Mouse (Mus musculus) layer of hippocampus, adult 9-10 months (tissue): ENCODE results near the gene Rpl11.
"Not testable (repeated sequence)": the region's sequence is repeated elsewhere in the genome, so short reads cannot be mapped to it uniquely, and the experiment has no call there.

Experiments
- DNase-seq: peaks from one replicate; pipeline ENCODE4 v3.0.0; 2022; ENCODE audit warnings: low spot score

Rpl11 gene

DNA sequence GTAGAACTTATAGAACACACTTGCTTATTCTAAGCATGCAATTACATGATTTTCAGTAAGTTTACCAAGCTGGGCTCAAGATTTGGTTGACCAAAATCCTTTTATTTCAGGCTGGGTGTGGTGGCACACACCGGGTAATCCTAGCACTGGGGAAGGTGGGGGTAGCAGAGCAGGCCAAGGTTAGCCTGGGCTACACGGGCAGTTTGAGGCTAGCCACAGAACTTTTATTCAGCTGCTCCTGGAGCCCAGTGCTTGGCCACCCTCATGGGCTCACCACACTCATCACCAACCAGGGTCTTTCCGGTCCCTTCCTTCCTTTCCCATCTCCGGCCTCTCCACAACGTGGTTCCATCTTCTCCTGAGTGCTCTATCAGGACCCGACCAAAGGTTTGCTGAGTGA is 17.4 kb upstream of the Rpl11 start:
- no peak for DNase-seq

DNA sequence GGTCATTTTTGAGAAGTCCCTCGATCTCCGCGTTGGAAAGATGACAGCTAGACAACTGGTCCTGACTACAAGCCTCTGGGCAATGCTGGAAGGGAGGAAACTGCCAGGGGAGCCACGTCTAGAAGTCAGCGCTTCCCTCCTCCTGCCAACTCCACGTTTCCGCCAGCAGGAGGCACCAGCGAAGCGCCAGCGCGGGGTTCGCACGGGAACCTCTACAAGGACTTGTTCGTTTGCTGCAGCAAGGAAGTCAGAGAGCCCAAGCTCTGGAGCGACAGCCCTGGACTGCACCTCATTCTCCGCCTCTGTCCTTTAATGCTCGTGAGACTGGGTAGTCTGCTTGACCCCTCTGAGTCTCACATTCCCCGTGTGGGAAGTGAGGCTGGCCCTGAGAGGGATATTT is 16.7 kb upstream of the Rpl11 start:
- no peak for DNase-seq

DNA sequence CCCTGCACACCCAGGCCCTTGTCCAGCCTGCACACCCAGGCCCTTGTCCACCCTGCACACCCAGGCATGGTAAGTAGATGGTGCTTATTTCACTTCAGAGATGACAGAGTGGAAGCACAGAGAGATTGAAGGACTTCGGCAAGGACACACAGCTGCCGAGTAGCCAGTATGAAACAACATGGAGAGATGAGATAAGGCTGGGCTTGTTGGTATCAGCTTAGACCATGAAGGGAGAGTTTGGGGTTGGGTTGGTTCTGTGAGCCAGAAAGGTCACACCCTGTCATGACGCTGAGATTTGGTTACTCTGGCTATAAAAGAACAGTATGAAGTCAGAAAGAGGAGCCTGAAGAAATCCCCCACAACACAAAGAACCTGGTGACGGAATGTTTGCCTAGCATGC is 16.1 kb upstream of the Rpl11 start:
- no peak for DNase-seq

DNA sequence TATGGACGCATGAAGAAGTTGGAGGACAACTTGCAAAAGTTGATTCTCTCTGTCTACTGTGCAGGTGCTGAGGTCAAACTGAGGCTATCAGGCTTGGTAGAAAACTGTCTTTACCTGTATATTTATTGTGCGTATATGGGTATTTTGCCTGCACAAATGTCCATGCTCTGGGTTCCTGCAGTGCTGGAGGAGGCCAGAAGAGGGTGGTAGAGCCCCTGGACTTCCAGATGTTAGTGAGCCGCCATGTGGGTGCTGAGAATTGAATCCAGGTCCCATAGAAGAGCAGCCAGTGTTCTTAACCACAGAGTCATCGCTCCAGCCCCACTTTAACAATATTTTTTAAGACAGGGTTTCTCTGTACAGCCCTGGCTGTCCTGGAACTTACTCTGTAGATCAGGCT is 9.9 kb upstream of the Rpl11 start:
- DNase-seq, result no peak

DNA sequence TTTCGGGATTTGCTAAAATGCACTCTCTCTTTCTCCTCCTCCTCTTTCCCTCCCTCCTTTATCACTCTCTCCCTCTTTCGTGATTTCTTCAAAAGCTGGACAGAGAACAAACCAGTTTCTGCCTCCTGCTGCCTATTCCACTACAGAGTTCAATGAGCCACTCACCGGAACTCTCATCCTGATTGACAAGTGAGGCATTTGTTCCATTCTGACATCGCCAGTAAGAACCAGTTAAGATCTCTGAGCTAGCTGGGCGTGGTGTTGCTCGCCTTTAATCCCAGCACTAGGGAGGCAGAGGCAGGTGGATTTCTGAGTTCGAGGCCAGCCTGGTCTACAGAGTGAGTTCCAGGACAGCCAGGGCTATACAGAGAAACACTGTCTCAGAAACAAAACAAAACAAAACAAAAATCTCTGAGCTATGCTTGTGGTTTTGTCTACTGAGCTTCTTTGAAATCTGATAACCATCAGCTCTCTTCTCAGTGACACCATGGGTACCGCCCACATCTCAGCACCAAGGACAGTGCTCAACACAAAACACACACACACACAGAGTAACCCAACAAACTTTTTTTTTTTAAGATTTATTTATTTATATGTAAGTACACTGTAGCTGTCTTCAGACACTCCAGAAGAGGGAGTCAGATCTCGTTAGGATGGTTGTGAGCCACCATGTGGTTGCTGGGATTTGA is 6.7 kb upstream of the Rpl11 start:
- DNase-seq, result not testable (repeated sequence)

DNA sequence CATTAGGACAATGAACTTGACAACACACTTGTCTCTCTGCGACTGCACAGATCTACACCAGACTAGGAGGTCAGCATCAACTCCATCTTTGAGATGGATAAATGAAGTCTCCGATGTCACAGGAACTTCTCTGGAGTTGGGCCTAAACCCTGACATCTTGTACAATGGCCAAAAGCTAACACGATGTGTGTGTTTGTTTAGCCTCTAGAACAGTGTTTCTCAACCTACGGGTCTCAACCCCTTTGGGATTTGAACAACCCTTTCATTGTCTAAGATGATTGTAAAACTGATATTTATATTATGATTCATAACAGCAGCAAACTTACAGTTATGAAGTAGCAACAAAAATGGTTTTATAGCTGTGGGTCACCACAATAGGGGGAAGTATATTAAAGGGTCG is 4.7 kb upstream of the Rpl11 start:
- no peak for DNase-seq

DNA sequence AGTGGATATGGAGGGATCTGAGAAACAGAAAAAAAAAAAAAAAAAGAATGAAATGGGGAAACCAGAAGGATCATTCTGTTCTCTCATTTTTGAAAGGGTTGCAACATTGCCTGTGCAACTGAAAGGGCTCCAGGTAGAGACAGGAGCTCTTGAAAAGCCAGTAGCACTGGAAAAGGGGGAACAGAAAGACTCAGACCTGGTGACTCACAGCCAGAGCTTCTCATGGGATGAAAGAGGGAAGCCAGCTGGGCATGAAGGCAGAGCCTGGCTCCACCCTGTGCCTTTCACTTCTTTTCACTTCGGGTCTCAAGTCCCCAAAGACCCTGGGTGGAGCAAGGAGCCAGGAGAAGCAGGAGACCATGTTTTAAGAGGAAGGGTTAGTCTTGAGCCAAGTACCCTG is 2.8 kb upstream of the Rpl11 start:
- DNase-seq, result no peak

DNA sequence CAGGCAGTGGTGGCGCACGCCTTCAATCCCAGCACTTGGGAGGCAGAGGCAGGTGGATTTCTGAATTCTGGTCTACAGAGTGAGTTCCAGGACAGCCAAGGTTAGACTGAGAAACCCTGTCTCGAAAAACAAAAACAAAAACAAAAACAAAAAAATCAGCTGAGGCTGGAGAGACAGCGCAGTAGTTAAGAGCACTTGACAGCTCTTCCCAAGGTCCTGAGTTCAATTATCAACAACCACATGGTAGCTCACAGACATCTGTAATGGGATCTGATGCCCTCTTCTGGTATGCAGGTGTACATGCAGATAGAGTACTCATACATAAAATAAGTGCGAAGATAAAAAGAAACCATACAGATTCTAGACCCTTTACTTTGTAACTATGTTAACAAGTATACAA is 615 bp upstream of the Rpl11 start:
- no peak for DNase-seq

DNA sequence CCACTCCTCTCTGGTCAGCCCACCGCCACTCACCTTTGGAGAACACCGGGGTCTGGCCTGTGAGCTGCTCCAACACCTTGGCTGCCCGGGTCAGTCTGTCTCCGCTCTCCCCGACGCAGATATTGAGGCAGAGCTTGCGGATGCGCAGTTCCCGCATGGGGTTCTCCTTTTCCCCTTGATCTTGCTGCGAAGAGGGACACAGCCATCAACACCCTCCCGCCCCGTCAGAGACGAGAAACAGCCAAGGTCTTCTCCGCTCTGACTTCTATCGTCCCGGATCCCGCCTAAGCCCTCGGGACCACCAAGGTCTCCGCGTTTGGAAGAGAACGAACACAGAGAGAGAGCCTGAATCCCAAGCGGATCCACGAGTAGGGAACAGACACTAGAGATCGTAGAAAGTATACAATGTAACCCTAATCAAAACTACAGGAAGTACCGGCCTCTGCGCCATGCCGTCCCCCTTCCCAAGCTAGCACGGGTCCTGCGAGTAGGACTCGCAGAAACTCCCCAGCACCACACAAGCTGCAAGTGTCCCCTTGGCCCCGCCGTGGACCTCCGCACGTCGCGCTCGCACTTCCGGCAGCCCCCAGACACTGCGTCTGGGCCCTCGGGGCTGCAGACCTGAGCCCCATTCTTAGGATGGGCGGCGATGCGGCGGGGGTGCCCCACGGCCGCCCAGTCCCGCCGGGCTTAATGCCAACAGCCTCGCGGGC is 538 bp downstream of the Rpl11 start:
- DNase-seq, result no peak

DNA sequence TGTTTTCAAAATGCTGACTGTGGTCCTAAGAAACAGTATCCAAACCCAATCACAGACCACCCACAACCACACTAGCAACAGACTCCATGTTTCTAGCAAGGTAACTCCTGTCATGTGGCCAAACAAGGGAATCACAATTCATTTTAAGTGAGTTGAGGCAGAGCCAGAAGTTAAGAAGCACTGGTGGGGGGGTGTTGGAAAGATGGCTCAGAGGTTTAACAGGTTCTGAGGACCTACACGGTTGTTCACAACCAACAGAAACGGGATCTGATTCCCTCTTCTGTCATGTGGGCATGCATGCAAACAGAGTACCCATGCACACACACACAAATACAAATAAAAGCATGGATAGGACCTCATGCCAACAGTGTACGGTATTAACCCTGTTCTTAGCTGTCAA is 1.2 kb downstream of the Rpl11 start:
- no peak for DNase-seq

DNA sequence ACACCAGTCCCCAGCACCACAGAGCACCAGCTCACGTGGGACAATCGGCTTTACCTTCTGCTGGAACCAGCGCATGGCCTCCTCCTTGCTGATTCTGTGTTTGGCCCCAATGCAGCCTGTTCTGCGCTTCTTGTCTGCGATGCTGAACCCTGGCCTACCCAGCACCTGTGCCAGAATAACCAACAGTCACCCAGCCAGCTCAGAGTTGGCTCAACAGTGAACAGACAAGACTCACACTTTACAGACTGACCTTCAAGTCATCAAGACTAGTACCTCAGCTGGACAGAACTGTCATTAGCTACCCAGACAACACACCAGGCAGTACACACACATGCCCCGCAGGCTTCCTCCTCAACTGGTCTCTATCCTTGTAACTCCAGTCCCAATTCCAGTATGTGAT is 3.0 kb downstream of the Rpl11 start:
- no peak for DNase-seq

DNA sequence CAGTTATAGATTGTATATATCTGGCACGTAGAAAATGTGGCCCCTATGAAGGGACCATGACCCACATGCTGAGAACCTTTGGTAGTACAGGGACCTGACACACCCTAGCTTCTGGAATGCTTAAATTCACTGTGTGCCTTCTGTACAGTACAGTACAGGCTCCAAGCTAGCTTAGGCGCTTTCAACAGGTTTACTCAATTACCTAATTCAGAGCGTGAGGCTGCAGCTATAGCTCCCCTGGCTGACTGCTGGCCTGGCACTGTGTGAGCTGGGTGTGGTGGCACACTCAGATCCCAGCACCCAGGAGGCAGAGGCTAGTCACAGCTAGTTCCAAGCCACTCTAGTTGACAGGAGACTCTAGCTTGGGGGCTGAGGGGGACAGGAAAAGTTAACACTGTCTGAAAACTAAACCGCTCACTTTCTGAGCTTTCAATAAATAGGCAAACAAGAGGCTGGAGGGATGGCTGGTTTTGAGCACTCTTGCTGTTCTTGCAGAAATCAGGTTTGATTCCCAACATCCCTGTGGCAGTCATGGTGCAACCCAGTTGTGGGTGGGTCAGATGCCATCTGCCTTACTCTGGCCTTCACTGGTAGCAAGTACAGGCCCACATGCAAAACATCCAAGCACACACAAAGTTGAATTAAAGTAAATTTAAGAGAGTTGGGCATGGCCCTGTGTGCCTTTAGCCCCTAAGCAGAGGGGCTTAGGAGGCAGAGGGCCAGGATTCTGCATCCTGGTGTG is 4.8 kb downstream of the Rpl11 start:
- no peak for DNase-seq

DNA sequence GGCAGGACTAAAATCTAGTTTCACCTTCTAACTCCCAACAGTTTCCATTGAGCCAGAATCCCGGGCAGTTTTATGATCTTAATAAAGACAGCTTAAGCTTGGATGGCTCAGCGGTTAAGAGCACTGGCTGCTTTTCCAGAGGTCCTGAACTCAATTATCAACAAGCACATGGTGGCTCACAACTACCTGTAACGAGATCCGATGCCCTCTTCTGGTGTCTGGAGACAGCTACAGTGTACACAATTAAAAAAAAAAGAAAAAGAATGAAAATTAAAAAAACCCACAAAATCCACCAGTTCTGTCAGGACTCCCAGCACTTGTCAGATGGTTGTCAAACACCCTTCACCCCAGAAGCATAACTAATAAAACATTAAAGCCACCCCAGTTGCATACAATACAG is 5.6 kb downstream of the Rpl11 start:
- DNase-seq, result no peak

DNA sequence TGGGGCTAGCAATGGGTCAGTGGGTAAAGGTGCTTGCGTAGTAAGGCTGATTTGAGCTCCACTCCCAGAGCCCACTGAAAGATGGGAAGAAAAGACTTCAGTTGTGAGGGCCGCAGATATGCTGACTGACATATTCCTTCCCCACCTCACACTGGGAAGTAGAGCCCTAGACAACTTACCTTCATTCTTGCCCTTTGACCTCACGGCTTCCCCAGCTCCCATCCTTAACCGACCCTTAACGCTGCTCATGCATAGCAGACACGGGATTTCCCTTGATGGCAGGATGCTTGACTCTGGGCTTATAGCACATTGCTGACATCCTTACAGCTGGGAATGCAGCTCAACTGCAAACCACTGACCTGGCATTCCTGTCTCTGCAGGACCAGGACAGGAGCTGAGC is 6.3 kb downstream of the Rpl11 start:
- no peak for DNase-seq

DNA sequence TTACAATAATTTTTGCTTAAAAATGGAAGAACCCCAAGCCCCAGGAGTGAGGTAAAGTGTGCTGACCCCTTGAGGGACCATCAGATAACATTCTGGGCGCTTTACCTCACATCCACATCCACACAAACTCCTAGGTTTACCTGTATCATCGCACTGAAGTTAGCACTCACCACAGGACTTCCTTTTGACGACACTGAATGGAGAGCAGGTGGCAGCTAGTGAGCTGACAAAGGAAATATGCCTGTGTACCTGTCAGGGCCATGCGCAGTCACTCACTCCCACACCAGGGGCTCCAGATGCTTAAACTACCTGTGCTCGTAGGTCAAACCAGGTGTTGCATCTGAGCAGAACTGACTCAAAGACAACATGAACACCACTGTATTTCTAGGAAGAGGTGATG is 8.1 kb downstream of the Rpl11 start:
- no peak for DNase-seq

DNA sequence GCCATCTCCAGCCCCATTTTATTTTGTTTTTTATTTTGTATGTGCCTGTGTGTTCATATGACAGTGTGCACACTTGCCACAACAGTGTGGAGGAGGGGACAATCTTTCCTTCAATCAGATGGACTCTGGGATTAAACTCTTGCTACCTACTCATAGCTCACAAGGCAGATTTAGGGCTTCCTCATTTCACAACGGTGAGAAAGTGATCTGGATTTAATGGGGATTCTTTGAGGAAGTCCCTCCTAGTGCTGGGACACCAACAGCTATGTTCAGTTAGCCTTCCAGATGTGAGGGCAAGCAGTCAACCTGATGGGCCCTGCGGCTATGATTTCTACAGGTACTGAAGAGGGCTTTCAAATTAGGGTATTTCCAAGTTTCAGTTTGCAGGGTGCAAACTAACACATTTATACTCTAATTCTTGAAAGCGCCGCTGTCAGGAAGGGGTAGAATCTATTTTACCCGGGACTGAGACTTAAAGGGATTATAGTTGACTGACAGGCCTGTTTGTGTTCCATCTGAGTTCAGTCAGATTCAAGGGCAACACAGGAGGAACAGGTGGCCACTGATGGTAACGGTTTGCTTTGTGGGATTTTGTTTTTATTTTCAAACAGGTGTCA is 9.3 kb downstream of the Rpl11 start:
- DNase-seq, result no peak

DNA sequence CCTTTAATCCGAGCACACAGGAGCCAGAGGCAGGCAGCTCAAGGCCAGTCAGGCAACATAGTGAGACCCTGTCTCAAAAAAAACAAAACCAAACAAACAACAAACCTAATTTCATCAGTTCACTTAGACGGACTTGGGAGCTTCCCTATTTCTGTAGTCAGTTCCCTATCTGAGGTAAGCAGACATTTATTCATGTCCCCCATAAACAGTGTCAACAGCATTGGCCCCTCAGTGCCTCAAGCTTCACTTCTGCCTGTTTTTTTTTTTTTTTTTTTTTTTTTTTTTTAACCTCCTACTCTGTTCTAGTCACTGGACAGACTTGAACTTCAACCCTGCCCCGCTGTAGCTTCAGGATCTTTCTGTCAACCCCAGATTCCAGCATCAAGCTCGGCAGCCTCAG is 18.1 kb downstream of the Rpl11 start:
- no peak for DNase-seq

DNA sequence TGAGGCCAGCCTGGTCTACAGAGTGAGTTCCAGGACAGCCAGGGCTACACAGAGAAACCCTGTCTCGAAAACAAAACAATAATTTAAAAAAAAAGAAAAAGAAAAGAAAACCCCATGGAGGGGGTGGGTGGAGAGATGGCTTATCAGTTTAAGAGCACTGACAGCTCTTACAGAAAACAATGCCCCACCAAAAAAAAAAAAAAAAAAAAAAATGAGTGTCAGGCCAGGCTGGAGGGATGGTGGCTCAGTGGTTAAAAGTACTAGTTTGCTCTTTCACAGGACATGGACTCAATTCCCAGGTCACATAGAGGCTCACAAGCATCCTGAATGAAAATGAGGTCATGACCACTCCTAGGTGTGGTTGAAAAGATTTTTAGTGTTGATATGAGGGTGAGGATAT is 20.0 kb downstream of the Rpl11 start:
- no peak for DNase-seq

DNA sequence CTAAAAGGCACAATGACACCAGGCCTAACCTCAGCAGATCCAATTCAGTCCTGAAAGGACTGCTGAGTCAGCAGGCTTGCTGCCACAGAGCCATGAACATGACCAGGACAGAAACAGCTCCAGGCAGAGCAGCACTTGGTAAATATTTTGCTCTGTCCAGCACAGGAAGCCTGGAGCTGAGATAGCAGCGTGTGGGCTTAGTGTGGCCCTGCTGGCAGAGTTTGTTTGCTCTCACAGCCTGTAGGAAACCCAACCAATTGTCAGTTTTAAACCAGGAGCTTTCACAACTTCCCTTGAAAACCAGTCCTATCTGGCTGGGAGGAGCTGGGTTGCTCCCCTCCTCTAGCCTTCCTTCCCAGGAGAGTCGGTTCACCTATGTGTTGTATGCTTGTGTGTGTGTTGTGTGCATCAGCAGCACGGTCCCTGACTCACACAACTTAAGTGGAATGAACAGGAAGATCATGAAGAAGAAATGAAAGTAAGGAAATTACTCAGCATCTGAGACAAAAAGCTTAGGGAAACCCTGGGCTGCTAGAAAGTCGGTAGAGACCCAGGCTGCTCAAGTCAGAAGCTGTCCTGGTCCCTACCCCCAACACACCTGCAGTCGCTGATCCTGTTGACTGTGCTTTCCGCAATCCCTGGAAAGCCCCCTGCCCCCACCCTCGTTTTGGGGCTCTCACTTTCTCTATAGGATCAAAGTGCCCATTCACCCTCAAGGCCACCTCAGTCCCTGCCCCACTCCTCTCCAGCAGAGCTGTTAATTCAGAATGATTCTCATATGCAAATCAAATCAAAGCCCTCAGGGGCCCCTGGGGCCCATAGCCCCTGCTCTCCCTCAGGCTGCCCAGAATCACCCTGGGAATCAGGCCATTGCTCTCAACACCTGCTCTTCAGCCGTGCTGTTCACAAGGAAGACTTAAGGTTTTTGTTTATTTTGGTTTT is 22.0 kb downstream of the Rpl11 start:
- no peak for DNase-seq

DNA sequence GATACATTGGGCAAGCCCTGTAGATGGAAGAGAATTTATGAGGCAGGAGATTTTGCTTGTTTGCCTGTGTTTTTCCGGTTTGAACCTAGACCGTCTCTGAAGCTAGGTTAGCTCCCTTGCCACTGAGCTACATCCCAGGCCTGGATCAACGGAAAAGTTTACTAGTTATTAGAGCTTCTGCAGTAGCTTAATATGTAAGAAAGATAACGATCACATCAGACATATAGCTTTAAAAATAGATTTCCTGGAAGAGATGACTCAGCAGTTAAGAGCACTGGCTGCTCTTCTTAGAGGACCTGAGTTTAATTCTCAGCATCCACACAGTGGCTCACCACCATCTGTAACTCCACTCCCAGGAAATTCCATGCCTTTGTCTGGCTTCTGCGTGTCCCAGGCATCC is 24.5 kb downstream of the Rpl11 start:
- no peak for DNase-seq

DNA sequence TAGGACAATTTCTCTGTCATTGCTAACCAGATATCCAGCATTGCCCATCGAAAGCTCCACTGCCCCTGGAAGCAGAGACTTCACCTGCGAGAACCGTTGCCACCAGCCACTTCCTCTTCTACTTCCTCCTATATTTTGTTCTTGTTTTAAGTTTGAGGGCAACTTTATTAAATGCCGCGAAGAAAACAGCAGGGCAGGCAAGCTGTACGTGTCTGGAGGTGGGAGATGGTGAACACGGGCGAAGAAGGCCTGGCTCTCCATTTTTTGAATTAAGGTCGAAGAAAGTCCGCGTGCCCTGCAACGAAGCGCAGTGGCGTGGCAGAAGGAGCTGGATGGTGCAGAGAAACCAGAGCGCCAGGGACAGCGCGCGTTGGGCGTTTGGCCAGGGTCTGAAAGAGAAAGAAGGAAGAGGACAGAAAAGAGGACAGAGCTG is 25.1 kb downstream of the Rpl11 start:
- no peak for DNase-seq
